Mouse (Mus musculus): ENCODE data around the gene Mutyh.

Mutyh gene

DNA sequence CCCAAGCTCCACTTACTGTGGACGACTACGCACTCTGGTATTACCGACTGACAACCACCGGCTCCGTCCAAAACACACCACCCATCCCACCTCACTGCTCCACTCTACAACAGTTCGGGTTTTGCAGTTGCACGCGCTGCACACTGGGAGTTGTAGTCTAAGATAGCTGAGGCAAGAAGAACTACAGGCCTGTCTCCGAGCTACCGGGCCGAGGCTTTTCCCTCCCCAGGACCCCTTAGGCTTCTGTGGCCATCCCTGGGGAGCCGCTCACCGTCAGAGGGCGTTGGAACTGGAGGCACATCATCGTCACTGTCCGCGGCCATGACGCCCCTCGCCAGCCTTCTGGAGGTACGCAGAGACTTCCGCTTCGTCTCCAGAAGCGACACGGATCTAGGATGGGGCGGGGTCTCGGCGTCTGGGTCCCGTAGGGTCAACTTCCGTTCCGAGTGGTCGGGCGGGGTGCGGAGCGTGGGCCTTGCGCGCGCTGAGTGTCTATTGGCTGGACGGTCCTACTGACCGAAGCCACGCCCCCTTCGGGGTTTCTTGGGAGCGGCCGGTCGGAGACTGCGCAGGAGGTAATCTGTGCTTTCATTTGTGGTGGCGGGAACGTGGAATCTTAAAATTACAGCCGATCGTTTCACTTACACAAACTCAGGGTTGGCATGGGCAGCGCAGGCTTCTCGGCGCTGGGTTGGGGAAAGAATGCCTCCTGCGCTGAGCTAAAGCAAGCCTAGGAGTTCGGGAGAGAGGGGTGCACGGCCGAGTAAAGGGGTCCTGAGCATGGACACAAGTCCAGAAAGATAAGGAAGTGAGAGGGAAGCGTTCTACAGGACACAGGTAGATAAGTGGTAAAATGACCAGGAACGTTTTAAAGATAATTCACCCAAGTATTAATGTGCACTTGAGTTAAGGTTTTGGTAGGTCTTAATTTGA lies at the start of gene Mutyh, which contains the start of gene Toe1:
Mutyh (plus strand) TSS at position 527 of the 933 bp plus-strand sequence.
Toe1 (minus strand) TSS at position 444 of the 933 bp plus-strand sequence.
- peak; percentile 100 for DNase-seq

DNA sequence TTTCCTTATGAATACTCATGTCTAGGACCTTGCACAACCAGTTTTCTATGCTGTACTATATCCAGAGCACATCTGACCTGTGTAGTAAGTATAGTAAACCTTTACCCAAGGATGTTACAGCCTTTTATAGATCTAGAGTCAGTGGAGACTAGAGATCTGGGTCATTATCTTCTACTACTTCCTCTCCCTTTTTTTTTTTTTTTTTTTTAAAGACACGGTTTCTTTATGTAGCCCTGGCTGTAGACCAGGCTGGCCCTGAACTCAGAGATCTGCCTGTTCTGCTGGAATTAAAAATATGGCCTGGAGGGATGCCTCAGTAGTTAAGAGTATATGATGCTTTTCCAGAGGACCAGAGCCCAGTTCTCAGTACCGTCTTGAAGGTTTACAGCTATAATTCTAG lies 45.6 kb upstream of the Mutyh start:
- no peak for DNase-seq

DNA sequence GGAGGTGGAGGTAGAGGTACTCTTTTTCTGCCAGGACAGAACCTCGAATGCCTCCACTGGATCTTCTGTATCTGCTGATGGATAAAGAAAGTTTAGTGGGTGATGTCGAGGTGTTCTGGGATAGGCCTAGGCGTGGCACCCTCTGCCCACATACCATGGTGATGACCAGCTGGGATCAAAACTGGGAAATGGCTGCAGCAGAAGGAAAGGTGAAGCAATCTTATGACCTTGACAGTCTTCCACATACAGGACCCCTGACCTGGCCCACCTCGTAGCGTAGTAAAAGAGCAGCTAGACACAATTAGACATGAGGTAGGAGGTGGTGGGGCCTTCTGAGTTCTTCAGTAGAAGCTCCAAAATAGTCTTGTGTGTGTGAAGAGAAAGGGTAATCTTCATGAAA lies 43.5 kb upstream of the Mutyh start:
- DNase-seq = no peak

DNA sequence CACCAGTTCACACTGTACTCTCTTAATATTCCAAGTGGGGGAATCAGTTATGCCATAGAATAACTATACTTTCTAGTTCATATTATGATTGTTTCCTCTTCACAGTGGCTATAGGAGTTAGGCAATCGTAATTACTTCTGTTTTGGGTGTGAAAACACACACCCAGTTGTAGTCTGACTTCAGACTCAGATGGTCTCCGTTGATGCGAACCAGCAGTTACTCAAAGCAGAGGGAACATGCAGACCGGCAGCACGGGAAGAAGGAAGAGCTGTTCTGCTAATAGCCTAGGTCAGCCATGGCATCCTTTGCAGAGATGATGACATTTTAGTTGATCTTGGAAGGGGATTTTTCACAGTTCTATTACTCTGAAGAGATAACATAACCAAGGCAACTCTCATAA lies 39.0 kb upstream of the Mutyh start:
- DNase-seq = no peak

GRCm38 (mm10) chr4:116769060-116769459 lies 38.5 kb upstream of the Mutyh start:
- no peak for DNase-seq

DNA sequence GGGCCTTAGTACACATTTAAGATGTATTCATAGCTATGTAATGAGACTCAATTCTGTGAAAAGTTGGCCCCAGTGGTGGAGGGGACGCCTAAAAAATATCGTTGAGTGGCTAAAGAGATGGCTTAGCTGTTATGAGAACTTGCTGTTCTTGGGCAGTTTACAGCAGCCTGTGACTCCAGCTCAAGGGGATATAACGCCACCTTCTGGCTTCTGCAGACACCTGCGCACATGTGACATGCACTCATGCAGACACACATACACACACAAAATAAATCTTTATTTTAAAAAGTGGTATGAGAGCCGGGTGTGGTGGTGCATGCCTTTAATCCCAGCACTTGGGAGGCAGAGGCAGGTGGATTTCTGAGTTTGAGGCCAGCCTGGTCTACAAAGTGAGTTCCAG lies 31.1 kb upstream of the Mutyh start:
- DNase-seq = no peak

- DNase-seq = no peak
Measured at GRCm38 (mm10) chr4:116777079-116777478, 30.4 kb upstream of the Mutyh start.

- no peak for DNase-seq
Measured at GRCm38 (mm10) chr4:116780541-116780940, 27.0 kb upstream of the Mutyh start.

DNA sequence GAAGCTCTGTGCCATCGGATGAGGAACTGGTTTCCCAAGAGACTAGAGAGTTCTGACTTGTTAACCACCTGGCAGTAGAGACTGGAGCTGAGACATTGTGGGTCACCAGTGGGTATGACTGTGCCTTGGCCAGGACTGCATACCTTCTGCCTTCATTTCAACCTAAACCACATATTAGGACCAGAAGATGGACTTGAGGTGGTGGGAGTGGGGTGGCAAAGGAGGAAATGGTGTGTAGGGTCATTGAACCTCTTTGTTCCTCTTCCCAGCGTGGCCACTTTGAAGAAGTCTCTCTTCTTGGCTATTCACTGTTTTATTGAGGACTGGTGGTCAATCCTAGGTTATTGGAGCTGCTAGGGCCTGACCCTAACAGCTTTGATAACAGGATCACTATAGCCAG lies 26.2 kb upstream of the Mutyh start:
- DNase-seq = no peak

DNA sequence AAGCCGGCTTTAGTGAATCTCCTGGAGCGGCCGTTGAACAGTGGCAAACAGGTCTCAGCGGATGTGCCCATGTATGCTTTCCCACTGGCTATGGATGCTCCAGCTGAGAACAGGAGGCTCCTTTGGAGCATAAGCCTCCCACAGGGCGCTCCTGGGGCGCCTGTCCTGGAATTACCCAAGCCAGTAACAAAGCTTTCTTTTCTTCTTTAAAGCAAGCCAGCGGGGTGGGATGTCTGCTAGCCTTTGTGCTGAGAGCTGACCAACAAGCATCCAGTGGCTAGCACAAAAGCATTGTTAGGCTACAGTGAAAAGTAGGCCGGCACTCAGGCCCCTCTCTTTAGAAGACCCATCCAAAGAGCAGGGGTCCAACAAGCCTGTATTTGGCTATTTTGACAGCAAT lies 25.4 kb upstream of the Mutyh start:
- DNase-seq = peak; percentile 56

- DNase-seq = no peak
Measured at GRCm38 (mm10) chr4:116786587-116786986, 20.9 kb upstream of the Mutyh start.

- no peak for DNase-seq
Measured at GRCm38 (mm10) chr4:116787985-116788760, 19.4 kb upstream of the Mutyh start.

DNA sequence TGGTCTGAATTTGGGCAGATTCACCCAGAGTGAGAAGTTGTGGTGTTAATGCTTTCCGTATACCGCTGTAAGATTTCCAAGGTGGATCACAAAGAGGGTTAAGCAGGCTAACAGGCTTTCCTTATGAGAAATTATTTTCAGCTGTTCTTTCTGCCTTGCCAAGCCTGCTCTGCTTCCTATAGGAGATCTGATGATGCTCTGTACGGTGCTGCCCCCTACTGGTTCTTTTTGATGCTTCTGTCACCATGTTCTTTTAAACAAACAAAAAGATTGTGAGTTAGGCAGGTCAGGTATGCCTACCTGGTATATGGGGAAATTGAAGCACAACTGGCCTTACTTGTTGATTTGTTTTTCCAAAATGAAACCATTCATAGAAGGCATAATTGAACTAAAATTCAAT lies 18.6 kb upstream of the Mutyh start:
- DNase-seq = peak; percentile 90

- DNase-seq = no peak
Measured at GRCm38 (mm10) chr4:116792453-116792852, 15.1 kb upstream of the Mutyh start.

- DNase-seq = no peak
Measured at GRCm38 (mm10) chr4:116794273-116794672, 13.2 kb upstream of the Mutyh start.

- no peak for DNase-seq
Measured at GRCm38 (mm10) chr4:116796442-116797110, 10.9 kb upstream of the Mutyh start.

GRCm38 (mm10) chr4:116799901-116800300 lies 7.6 kb upstream of the Mutyh start:
- peak; percentile 46 for DNase-seq

DNA sequence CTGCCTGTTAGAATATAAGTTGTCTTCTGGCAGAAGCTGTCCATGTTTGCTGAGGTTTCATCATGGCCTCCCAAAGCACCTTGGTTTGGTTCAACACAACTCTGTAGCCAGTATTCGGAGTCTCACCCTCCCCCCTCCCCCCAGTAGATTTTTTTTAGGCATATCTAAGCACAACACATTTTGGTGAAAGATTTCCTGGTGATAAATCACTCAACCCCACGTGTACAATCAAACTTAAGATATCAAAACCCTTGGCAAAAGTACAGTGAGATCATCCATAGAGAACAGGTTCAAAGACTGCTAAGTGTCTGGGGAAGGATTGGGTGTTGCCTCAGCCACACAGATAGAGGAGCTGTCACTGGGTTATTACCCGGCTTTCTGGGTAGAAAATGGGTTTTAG lies 3.5 kb downstream of the Mutyh start:
- no peak for DNase-seq

GRCm38 (mm10) chr4:116815276-116815675 lies 7.8 kb downstream of the Mutyh start:
- no peak for DNase-seq

GRCm38 (mm10) chr4:116817486-116817885 lies 10.0 kb downstream of the Mutyh start:
- no peak for DNase-seq

GRCm38 (mm10) chr4:116819968-116820901 lies 12.7 kb downstream of the Mutyh start:
- no peak for DNase-seq
